Mouse (Mus musculus) small intestine, adult 2 months (tissue): Measurements from ENCODE around the gene Zfp94. TPM values are rescaled to one million over a fixed set of nuclear protein-coding genes. Genes with fewer than 3 reads are reported as not detected.
A peak's percentile ranks its signal among the peaks of the same experiment; 100 is the strongest.
"Not testable (repeated sequence)": the region's sequence is repeated elsewhere in the genome, so short reads cannot be mapped to it uniquely, and the experiment has no call there.

Experiments
- H3K27ac ChIP-seq: fragments of 200-500 bp; 2 replicates; pipeline ENCODE4 v1.5.1; 2012; ENCODE audit warnings: low read depth, low read length, control low read depth, inconsistent platforms; ENCODE audit not compliant: insufficient read depth
- H3K27me3 ChIP-seq: fragments of 200-500 bp; 2 replicates; pipeline ENCODE4 v1.6.1; 2012; ENCODE audit warnings: mild to moderate bottlenecking, moderate library complexity, low read length, inconsistent platforms; ENCODE audit not compliant: control insufficient read depth, insufficient read depth
- H3K36me3 ChIP-seq: fragments of 200-500 bp; 2 replicates; pipeline ENCODE4 v1.6.1; 2012; ENCODE audit warnings: mild to moderate bottlenecking, low read length, control low read depth, inconsistent platforms; ENCODE audit not compliant: control insufficient read depth, insufficient read depth
- H3K4me1 ChIP-seq: fragments of 200-500 bp; 2 replicates; pipeline ENCODE4 v1.6.1; 2012; ENCODE audit warnings: low read length, inconsistent platforms, mixed read lengths; ENCODE audit not compliant: control insufficient read depth, insufficient read depth, insufficient read length
- H3K4me3 ChIP-seq: fragments of 200-500 bp; 2 replicates; pipeline ENCODE4 v1.5.1; 2012; ENCODE audit warnings: low read depth, mild to moderate bottlenecking, control low read depth, inconsistent platforms, low read length, moderate library complexity
- CTCF ChIP-seq: fragments of 200-500 bp; IDR thresholded peaks from 2 replicates; pipeline ENCODE4 v1.5.1; 2012; ENCODE audit warnings: low read depth, mild to moderate bottlenecking, control low read depth, inconsistent platforms, low read length, moderate library complexity, mixed read lengths; ENCODE audit not compliant: insufficient replicate concordance, insufficient read length; ENCODE audit errors: extremely low read depth
- POLR2A ChIP-seq: fragments of 200-500 bp; IDR thresholded peaks from 2 replicates; pipeline ENCODE4 v1.6.1; 2012; ENCODE audit warnings: low read depth, mild to moderate bottlenecking, control low read depth, inconsistent platforms, low read length, moderate library complexity
- WGBS: fragments of 180-500 bp; shearing (Covaris S2); methylation state at CpG from one replicate; pipeline ENCODE4 v1.1.7; 2018; 5-methylcytosine and 5-hydroxymethylcytosine counted together
- polyA plus RNA-seq: library from polyadenylated mRNA; depleted of rRNA; stranded (reverse); fragments of >200 nt; gene quantifications from 2 replicates; pipeline ENCODE4 v1.2.3, GENCODE M21; 2012

Gene Zfp94
- polyA plus RNA-seq, 1 experiment = 1.5 TPM

GRCm38 (mm10) chr7:24290106-24290693, 26.3 kb downstream of the Zfp94 start:
- TF ChIP-seq POLR2A (no peak), CTCF (no peak)
- Histone ChIP-seq H3K36me3 (peaks cover 6% of the 10 kb centered on the region; the same call in 1 of the 2 replicates), H3K4me1 (no peaks in the 10 kb centered on the region), H3K4me3 (no peak overlapping the region), H3K27me3 (no peaks in the 10 kb centered on the region), H3K27ac (no peak overlapping the region)
- 98% methylated on average over 4 of the region's 4 CpGs for WGBS

GRCm38 (mm10) chr7:24288512-24288911, 28.0 kb downstream of the Zfp94 start:
- TF ChIP-seq POLR2A = no peak
- no peak for TF ChIP-seq CTCF
- H3K4me1 ChIP-seq = no peaks in the 10 kb centered on the region
- H3K4me3 ChIP-seq = no peak overlapping the region
- no peak overlapping the region for H3K27ac ChIP-seq
- WGBS = 88% methylated on average over 6 of the region's 6 CpGs
- peaks cover 6% of the 10 kb centered on the region; the same call in 1 of the 2 replicates for H3K36me3 ChIP-seq
- H3K27me3 ChIP-seq = no peaks in the 10 kb centered on the region

- no peak overlapping the region for H3K4me3 ChIP-seq
- TF ChIP-seq POLR2A (no peak), CTCF (no peak)
- H3K4me1 ChIP-seq = no peaks in the 10 kb centered on the region
- WGBS = 84% methylated on average over 5 of the region's 5 CpGs
- H3K36me3 ChIP-seq = peaks cover 6% of the 10 kb centered on the region; the same call in 1 of the 2 replicates
- no peak overlapping the region for H3K27ac ChIP-seq
- H3K27me3 ChIP-seq = no peaks in the 10 kb centered on the region
Observed at GRCm38 (mm10) chr7:24287670-24288069, 28.8 kb downstream of the Zfp94 start.

- TF ChIP-seq POLR2A (no peak), CTCF (no peak)
- 69% methylated on average over 4 of the region's 4 CpGs for WGBS
- H3K27ac ChIP-seq = no peak overlapping the region
- peaks cover 3% of the 10 kb centered on the region; the same call in 1 of the 2 replicates for H3K36me3 ChIP-seq
- no peak overlapping the region for H3K4me3 ChIP-seq
- H3K27me3 ChIP-seq = no peaks in the 10 kb centered on the region
- no peaks in the 10 kb centered on the region for H3K4me1 ChIP-seq
Observed at GRCm38 (mm10) chr7:24286916-24287315, 29.6 kb downstream of the Zfp94 start.

GRCm38 (mm10) chr7:24286090-24286489, 30.4 kb downstream of the Zfp94 start:
- no peak for TF ChIP-seq POLR2A
- peak; percentile 44; the same call in 1 of the 2 replicates for TF ChIP-seq CTCF
- H3K4me1 ChIP-seq = no peaks in the 10 kb centered on the region
- no peaks in the 10 kb centered on the region for H3K27me3 ChIP-seq
- H3K27ac ChIP-seq = no peak overlapping the region
- H3K4me3 ChIP-seq = no peak overlapping the region
- WGBS = 47% methylated on average over 4 of the region's 4 CpGs
- H3K36me3 ChIP-seq = 0 out of 2 replicates have a peak, but pooled peaks cover 1% of the 10 kb centered on the region

GRCm38 (mm10) chr7:24280858-24281145, 35.7 kb downstream of the Zfp94 start:
- Histone ChIP-seq H3K27me3 (no peaks in the 10 kb centered on the region), H3K27ac (no peak overlapping the region), H3K36me3 (no peaks in the 10 kb centered on the region), H3K4me1 (no peaks in the 10 kb centered on the region), H3K4me3 (no peak overlapping the region)
- TF ChIP-seq POLR2A = no peak
- 54% methylated on average over 4 of the region's 4 CpGs for WGBS

- 55% methylated on average over 10 of the region's 10 CpGs for WGBS
- no peak overlapping the region for H3K27ac ChIP-seq
Observed at GRCm38 (mm10) chr7:24280031-24280857, 36.2 kb downstream of the Zfp94 start.

GRCm38 (mm10) chr7:24278771-24279170, 37.7 kb downstream of the Zfp94 start:
- not testable (repeated sequence) for H3K4me3 ChIP-seq, H3K4me1 ChIP-seq, H3K36me3 ChIP-seq, H3K27me3 ChIP-seq, H3K27ac ChIP-seq
- 86% methylated on average over 3 of the region's 3 CpGs for WGBS

More at GRCm38 (mm10) chr7:24280031-24280857, 36.2 kb downstream of the Zfp94 start:
- Histone ChIP-seq H3K4me3 (no peak overlapping the region), H3K27me3 (no peaks in the 10 kb centered on the region), H3K36me3 (no peaks in the 10 kb centered on the region), H3K4me1 (no peaks in the 10 kb centered on the region)
- TF ChIP-seq POLR2A (no peak), CTCF (no peak)
